Mouse (Mus musculus) liver, postnatal 0 days (tissue): Measurements from ENCODE around the gene Gm5741. TPM values are rescaled to one million over a fixed set of nuclear protein-coding genes. Genes with fewer than 3 reads are reported as not detected.

Source experiments
- ATAC-seq: fragments of 200-750 bp; cut with Nextera tagmentation; 2 replicates; pipeline ENCODE4 v1.8.0; 2017; ENCODE audit warnings: mild to moderate bottlenecking, moderate library complexity
- DNase-seq: peaks from one replicate; pipeline ENCODE4 v3.0.0-alpha.2; 2016
- H3K27ac ChIP-seq: fragments of 300-500 bp; sonication (generic); 2 replicates; pipeline ENCODE4 v1.5.1; 2014; ENCODE audit warnings: antibody characterized with exemption, moderate library complexity, mild to moderate bottlenecking, low read depth
- H3K27me3 ChIP-seq: fragments of 300-500 bp; sonication (generic); 2 replicates; pipeline ENCODE4 v1.6.1; 2014; ENCODE audit warnings: low read length, control low read depth, mixed read lengths; ENCODE audit not compliant: insufficient read depth
- H3K36me3 ChIP-seq: fragments of 300-500 bp; sonication (generic); replicated peaks from 2 replicates; pipeline ENCODE4 v1.6.1; 2014; ENCODE audit warnings: mild to moderate bottlenecking, control low read depth, low read length, moderate library complexity, mixed read lengths; ENCODE audit not compliant: insufficient read depth
- H3K4me1 ChIP-seq: fragments of 300-500 bp; sonication (generic); 2 replicates; pipeline ENCODE4 v1.6.1; 2014; ENCODE audit warnings: antibody characterized with exemption, mild to moderate bottlenecking, control low read depth; ENCODE audit not compliant: insufficient read depth
- H3K4me2 ChIP-seq: fragments of 300-500 bp; sonication (generic); 2 replicates; pipeline ENCODE4 v1.6.1; 2014; ENCODE audit warnings: low read depth, mild to moderate bottlenecking, low read length, moderate library complexity, mixed read lengths
- H3K4me3 ChIP-seq: fragments of 300-500 bp; sonication (generic); 2 replicates; pipeline ENCODE4 v1.5.1; 2014; ENCODE audit warnings: low read depth, low read length
- H3K9ac ChIP-seq: fragments of 300-500 bp; sonication (generic); replicated peaks from 2 replicates; pipeline ENCODE4 v1.6.1; 2014; ENCODE audit warnings: mild to moderate bottlenecking, moderate library complexity
- H3K9me3 ChIP-seq: fragments of 300-500 bp; sonication (generic); 2 replicates; pipeline ENCODE4 v1.6.1; 2016; ENCODE audit warnings: mild to moderate bottlenecking, control low read depth, low read length, mixed read lengths
- CTCF ChIP-seq: sonication (generic); IDR thresholded peaks from 2 replicates; pipeline ENCODE4 v1.5.1; 2016; ENCODE audit warnings: antibody characterized with exemption, low read depth
- EP300 ChIP-seq: IDR thresholded peaks from 2 replicates; pipeline ENCODE4 v1.6.1; 2016; ENCODE audit warnings: antibody characterized with exemption, low read depth, mild to moderate bottlenecking
- WGBS: fragments of 180-500 bp; shearing (Covaris S2); extraction: QIAGEN DNeasy Blood & Tissue Kit; methylation state at CpG from one replicate; pipeline ENCODE4 v1.1.7; 2014; ENCODE audit not compliant: insufficient replicate concordance; 5-methylcytosine and 5-hydroxymethylcytosine counted together
- polyA plus RNA-seq: library from polyadenylated mRNA; unstranded; fragments of >200 nt; fragmentation: Nextera tagmentation; extraction: Ambion mirVana; gene quantifications from 2 replicates; pipeline ENCODE4 v1.2.1, GENCODE M21; 2015

Gene Gm5741
- not detected in 2 replicates for polyA plus RNA-seq

DNA sequence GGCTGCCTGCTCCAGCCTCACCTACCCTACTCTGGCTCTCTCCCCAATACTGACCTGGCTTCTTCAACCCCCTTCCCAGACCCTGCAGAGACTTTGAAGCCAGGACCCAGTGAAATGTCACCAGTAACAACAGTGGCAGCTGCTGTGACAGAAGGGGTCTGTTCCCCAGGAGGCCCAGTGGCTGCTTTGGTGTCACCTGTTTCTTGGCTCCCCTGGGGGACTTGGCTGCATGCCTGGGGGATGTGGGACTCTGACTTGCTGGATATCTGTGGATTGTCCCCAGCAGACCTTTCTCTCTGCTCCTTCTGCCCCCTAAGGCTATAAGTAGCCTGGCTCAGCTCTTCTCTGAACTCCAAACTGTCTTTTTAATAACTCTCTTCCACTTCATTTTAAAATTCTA is at the start of gene Gm5741:
TSS of gene Gm5741 (minus strand) at position 1 of the 400 bp plus-strand sequence.
- Histone ChIP-seq H3K9ac (no peak within 1 kb of the TSS), H3K4me3 (no peak within 1 kb of the TSS), H3K27me3 (no peaks in the 10 kb centered on the region), H3K27ac (no peak within 1 kb of the TSS), H3K9me3 (no peaks in the 10 kb centered on the region), H3K4me2 (no peak within 1 kb of the TSS), H3K4me1 (peaks cover 24% of the 10 kb centered on the region), H3K36me3 (no peaks in the 10 kb centered on the region; the same call in 1 of the 2 replicates)
- DNase-seq (no peak), ATAC-seq (no peak)
- TF ChIP-seq CTCF (no peak), EP300 (no peak)

- H3K9ac ChIP-seq = no peak overlapping the region
- DNase-seq (no peak), ATAC-seq (peak; percentile 62)
- H3K4me3 ChIP-seq = peak overlapping the region; percentile 11
- H3K4me1 ChIP-seq = peaks cover 3% of the 10 kb centered on the region; the same call in 1 of the 2 replicates
- no peaks in the 10 kb centered on the region; the same call in 1 of the 2 replicates for H3K9me3 ChIP-seq
- peaks cover 15% of the 10 kb centered on the region for H3K36me3 ChIP-seq
- peak overlapping the region; percentile 68 for H3K27ac ChIP-seq
- peak overlapping the region; percentile 56 for H3K4me2 ChIP-seq
- TF ChIP-seq EP300 = peak; percentile 71
- TF ChIP-seq CTCF = no peak
- WGBS = 57% methylated on average over 7 of the region's 7 CpGs
- H3K27me3 ChIP-seq = no peaks in the 10 kb centered on the region
Measured at GRCm38 (mm10) chr8:85116984-85117383, 49.2 kb upstream of the Gm5741 start.

GRCm38 (mm10) chr8:85115501-85115900 is 47.7 kb upstream of the Gm5741 start:
- TF ChIP-seq EP300 = no peak
- no peak for TF ChIP-seq CTCF
- no peak overlapping the region for H3K9ac ChIP-seq
- H3K9me3 ChIP-seq = peaks cover 3% of the 10 kb centered on the region
- no peak for DNase-seq
- 73% methylated on average over 4 of the region's 4 CpGs for WGBS
- no peak overlapping the region for H3K4me3 ChIP-seq
- H3K4me1 ChIP-seq = peaks cover 3% of the 10 kb centered on the region; the same call in 1 of the 2 replicates
- peaks cover 30% of the 10 kb centered on the region for H3K36me3 ChIP-seq
- peak overlapping the region; percentile 56; the same call in 1 of the 2 replicates for H3K4me2 ChIP-seq
- no peak overlapping the region for H3K27ac ChIP-seq
- H3K27me3 ChIP-seq = no peaks in the 10 kb centered on the region
- ATAC-seq = no peak

DNA sequence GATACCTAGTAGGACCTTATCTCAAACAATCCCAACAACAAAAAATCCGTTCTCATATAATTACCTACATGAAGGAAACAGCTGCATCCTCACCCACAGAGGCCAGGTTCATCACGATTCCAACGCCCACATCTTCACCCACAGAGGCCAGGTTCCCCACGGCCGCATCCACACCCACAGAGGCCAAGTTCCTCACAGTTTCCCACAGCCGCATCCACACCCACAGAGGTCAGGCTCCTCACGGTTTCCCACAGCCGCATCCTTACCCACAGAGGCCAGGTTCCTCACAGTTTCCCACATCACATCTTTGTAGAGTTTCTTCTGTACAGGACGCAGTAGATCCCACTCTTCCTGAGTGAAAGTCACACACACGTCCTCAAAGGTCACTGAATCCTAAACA is 45.5 kb upstream of the Gm5741 start:
- Histone ChIP-seq H3K9me3 (peaks cover 8% of the 10 kb centered on the region), H3K27me3 (no peaks in the 10 kb centered on the region), H3K9ac (no peak overlapping the region), H3K4me3 (no peak overlapping the region), H3K4me1 (peaks cover 3% of the 10 kb centered on the region; the same call in 1 of the 2 replicates), H3K36me3 (peaks cover 39% of the 10 kb centered on the region), H3K27ac (no peak overlapping the region), H3K4me2 (no peak overlapping the region)
- TF ChIP-seq EP300 (no peak), CTCF (no peak)
- no peak for DNase-seq
- no peak for ATAC-seq
- WGBS = 80% methylated on average over 10 of the region's 10 CpGs

DNA sequence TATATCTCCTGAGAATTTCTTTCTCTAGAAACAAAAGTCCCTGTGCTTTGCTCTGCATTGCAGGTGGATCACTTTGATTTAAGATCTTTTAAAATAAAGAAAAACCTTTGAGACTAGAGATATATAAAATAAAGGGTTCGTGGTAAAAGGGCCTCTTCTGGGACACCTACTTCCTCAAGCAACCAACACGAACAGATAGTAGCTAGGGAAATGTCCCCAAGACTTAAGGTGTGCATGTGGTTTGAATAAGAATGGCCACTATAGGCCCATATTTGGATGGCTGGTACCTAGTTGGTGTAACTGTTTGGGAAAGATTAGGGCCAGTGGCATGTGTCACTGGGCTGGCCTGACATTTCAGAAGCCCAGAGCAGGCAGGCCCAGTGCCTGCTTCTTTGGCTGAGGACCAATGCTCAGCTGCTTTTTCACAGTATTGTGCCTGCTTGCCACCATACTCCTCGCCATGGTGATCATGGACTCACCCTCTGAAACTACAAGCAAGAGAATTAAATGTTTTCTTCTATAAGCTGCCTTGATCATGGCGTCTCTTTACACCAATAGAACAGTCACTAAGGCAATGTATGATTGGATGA is 32.4 kb upstream of the Gm5741 start:
- Histone ChIP-seq H3K36me3 (peaks cover 27% of the 10 kb centered on the region), H3K9me3 (0 out of 2 replicates have a peak, but pooled peaks cover 2% of the 10 kb centered on the region), H3K27me3 (no peaks in the 10 kb centered on the region), H3K4me1 (no peaks in the 10 kb centered on the region), H3K27ac (no peak overlapping the region), H3K9ac (no peak overlapping the region), H3K4me2 (no peak overlapping the region), H3K4me3 (no peak overlapping the region)
- TF ChIP-seq EP300 = no peak
- WGBS = 65% methylated on average over 4 of the region's 4 CpGs
- ATAC-seq = no peak
- no peak for DNase-seq

GRCm38 (mm10) chr8:85096850-85097249 is 29.1 kb upstream of the Gm5741 start:
- no peak for TF ChIP-seq EP300
- TF ChIP-seq CTCF = no peak
- no peak overlapping the region for H3K4me2 ChIP-seq
- no peak overlapping the region for H3K27ac ChIP-seq
- no peaks in the 10 kb centered on the region for H3K27me3 ChIP-seq
- no peaks in the 10 kb centered on the region for H3K4me1 ChIP-seq
- peaks cover 45% of the 10 kb centered on the region for H3K36me3 ChIP-seq
- H3K4me3 ChIP-seq = no peak overlapping the region
- H3K9ac ChIP-seq = no peak overlapping the region
- H3K9me3 ChIP-seq = 0 out of 2 replicates have a peak, but pooled peaks cover 2% of the 10 kb centered on the region
- DNase-seq (no peak), ATAC-seq (no peak)
- 78% methylated on average over 4 of the region's 4 CpGs for WGBS
